Mouse (Mus musculus) forebrain, embryonic 12.5 days (tissue): ENCODE measurements at regions not wholly inside any gene's neighbourhood (a gene's known extent, or its start where the extent isn't known, plus 50 kb on each side); places are given as distances from the start of the nearest gene placed in this dataset.
A peak's percentile ranks its signal among the peaks of the same experiment; 100 is the strongest.

ENCODE experiments used
- ATAC-seq: fragments of 200-750 bp; cut with Nextera tagmentation; 2 replicates; pipeline ENCODE4 v1.8.0; 2017; ENCODE audit warnings: moderate TSS enrichment; ENCODE audit not compliant: low FRiP score
- H3K27ac ChIP-seq: fragments of 300-500 bp; sonication (generic); 2 replicates; pipeline ENCODE4 v1.5.1; 2016; ENCODE audit warnings: mild to moderate bottlenecking
- H3K27me3 ChIP-seq: fragments of 300-500 bp; sonication (generic); 2 replicates; pipeline ENCODE4 v1.6.1; 2016; ENCODE audit warnings: mild to moderate bottlenecking
- H3K36me3 ChIP-seq: fragments of 300-500 bp; sonication (generic); replicated peaks from 2 replicates; pipeline ENCODE4 v1.6.1; 2016; ENCODE audit warnings: mild to moderate bottlenecking
- H3K4me1 ChIP-seq: fragments of 300-500 bp; sonication (generic); 2 replicates; pipeline ENCODE4 v1.6.1; 2016
- H3K4me2 ChIP-seq: fragments of 300-500 bp; sonication (generic); 2 replicates; pipeline ENCODE4 v1.6.1; 2016; ENCODE audit warnings: mild to moderate bottlenecking, moderate library complexity
- H3K4me3 ChIP-seq: fragments of 300-500 bp; sonication (generic); replicated peaks from 2 replicates; pipeline ENCODE4 v1.5.1; 2016; ENCODE audit warnings: mild to moderate bottlenecking
- H3K9ac ChIP-seq: fragments of 300-500 bp; sonication (generic); 2 replicates; pipeline ENCODE4 v1.6.1; 2016; ENCODE audit warnings: mild to moderate bottlenecking
- H3K9me3 ChIP-seq: fragments of 300-500 bp; sonication (generic); 2 replicates; pipeline ENCODE4 v1.6.1; 2016
- WGBS: fragments of 180-500 bp; shearing (Covaris S2); methylation state at CpG from one replicate; pipeline ENCODE4 v1.1.7; 2016; 5-methylcytosine and 5-hydroxymethylcytosine counted together

DNA sequence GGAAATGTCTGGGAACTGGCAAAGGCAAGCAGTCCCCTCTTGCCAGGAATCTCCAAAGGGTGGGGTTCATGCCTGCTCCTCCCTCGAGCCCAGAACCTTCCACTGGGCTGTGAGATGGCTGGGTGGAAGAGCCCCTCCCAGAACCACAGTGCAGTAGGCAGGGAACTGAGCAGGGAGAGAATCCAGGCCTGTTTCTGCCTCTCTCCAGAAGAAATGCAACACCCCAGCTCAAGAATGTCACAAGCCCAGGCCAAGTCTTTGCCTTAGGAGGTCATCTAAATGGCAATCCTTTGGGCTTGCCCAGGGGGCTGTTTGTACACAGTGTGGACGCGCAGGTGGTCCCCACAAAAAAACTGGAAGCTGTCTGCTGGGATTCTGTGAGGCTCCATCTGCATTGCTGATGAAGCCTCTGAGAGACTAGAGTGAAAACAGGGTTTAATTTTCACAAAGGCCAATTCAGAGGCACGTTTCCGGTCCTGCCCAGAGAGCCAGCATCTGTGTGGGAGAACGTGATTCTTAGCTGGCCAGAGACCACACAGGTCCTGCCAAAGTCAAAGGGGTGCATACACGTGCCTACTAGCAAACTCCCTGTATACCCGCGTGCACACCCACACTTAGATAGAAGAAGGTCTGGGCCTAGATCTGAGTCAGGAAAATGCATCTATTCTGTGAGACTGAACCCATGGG, 129.0 kb downstream of the Hmg20a start:
- Histone ChIP-seq H3K4me2 (no peak overlapping the region), H3K36me3 (no peaks in the 10 kb centered on the region), H3K9ac (no peak overlapping the region), H3K4me3 (no peak overlapping the region), H3K4me1 (peaks cover 15% of the 10 kb centered on the region), H3K9me3 (no peaks in the 10 kb centered on the region), H3K27me3 (peaks cover 11% of the 10 kb centered on the region; the same call in 1 of the 2 replicates), H3K27ac (no peak overlapping the region)
- ATAC-seq = no peak
- 47% methylated on average over 9 of the region's 9 CpGs for WGBS

DNA sequence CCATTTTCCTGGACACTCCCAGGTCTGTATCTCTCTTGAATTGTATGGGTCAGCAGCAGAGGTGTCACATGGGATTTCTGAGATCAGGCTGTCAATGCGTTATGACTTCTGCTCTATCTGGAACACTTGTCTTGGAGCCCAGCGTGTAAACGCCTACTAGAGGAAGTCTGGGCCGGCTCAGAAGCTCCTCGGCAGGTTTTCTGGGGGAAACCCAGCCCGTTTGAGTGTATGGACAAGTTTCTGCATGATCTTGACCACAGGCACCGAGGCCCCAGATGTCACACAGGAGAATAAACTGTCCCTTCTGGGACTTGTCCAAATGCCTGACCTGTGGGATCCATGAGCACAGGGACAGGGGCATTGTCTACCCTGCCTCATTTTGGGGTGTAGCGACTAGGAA, 131.4 kb downstream of the Hmg20a start:
- H3K36me3 ChIP-seq = no peaks in the 10 kb centered on the region
- H3K4me3 ChIP-seq = no peak overlapping the region
- peaks cover 21% of the 10 kb centered on the region; the same call in 1 of the 2 replicates for H3K27me3 ChIP-seq
- no peak overlapping the region for H3K27ac ChIP-seq
- 75% methylated on average over 8 of the region's 8 CpGs for WGBS
- peaks cover 30% of the 10 kb centered on the region for H3K4me1 ChIP-seq
- no peak overlapping the region for H3K4me2 ChIP-seq
- no peak for ATAC-seq
- H3K9me3 ChIP-seq = no peaks in the 10 kb centered on the region
- no peak overlapping the region for H3K9ac ChIP-seq

DNA sequence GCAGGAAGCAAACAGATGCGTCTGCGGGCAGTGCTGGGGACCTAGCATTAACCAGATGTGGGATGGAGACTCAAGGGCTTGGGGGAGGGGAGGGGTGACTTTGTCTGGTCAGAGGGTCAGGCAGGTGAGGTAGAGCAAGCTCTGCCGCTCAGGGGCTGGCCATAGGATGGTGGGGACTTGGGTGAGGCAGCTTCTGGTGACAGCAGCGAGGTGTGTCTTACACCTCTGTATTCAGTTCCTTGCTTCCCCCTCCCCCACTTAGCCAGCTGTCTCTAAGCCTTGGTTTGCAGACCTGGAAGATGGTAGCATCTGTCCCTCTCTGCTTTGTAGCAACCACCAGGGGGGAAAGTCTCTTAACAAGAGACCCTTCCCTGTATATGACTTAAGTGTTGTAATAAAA, 131.8 kb downstream of the Hmg20a start:
- no peak for ATAC-seq
- Histone ChIP-seq H3K9ac (no peak overlapping the region), H3K4me2 (no peak overlapping the region), H3K27ac (no peak overlapping the region), H3K4me1 (peaks cover 30% of the 10 kb centered on the region), H3K9me3 (no peaks in the 10 kb centered on the region), H3K27me3 (peaks cover 21% of the 10 kb centered on the region; the same call in 1 of the 2 replicates), H3K36me3 (no peaks in the 10 kb centered on the region), H3K4me3 (no peak overlapping the region)
- 57% methylated on average over 4 of the region's 4 CpGs for WGBS

DNA sequence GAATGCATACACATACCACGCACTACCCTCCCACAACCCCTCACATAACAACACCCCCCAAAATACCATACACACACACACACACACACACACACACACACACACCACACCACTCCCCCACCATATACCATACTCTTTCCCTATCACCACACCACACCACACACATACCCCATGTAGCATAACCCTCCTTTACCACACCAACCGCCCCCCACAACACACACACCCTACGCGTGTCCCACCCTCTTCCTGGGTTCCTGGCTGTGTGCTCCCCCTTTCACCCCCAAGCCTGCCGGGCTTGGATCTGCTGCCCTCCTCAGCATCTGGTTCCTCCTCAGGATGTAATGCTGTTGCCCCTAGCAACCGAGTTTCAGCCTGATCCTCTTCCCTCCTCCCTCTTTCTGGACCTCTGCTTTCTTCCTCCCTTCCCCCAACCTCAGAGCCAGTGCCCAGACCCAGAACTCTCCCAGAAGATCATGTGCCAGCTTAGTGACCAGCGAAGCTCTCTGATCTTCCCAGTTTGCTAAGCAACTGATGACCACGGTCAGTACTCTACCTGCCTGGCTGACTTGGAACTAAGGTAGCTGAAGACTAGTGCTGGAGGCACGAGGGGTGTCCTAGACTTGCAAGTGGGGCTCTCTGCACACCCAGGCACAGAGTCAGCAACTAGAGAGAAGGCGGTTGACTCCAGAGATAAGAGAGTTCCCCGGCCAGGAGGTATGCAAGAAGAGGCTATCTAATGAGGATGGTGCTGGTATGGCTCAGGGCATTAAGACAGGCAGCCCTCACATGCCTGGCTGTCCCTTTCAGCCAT, 133.2 kb downstream of the Hmg20a start:
- peaks cover 30% of the 10 kb centered on the region for H3K4me1 ChIP-seq
- peaks cover 34% of the 10 kb centered on the region for H3K27me3 ChIP-seq
- H3K4me2 ChIP-seq = no peak overlapping the region
- no peak overlapping the region for H3K27ac ChIP-seq
- ATAC-seq = peak; percentile 27; the same call in 1 of the 2 replicates
- WGBS = 60% methylated on average over 11 of the region's 11 CpGs
- no peaks in the 10 kb centered on the region for H3K36me3 ChIP-seq
- H3K9me3 ChIP-seq = no peaks in the 10 kb centered on the region
- H3K9ac ChIP-seq = no peak overlapping the region
- no peak overlapping the region for H3K4me3 ChIP-seq

DNA sequence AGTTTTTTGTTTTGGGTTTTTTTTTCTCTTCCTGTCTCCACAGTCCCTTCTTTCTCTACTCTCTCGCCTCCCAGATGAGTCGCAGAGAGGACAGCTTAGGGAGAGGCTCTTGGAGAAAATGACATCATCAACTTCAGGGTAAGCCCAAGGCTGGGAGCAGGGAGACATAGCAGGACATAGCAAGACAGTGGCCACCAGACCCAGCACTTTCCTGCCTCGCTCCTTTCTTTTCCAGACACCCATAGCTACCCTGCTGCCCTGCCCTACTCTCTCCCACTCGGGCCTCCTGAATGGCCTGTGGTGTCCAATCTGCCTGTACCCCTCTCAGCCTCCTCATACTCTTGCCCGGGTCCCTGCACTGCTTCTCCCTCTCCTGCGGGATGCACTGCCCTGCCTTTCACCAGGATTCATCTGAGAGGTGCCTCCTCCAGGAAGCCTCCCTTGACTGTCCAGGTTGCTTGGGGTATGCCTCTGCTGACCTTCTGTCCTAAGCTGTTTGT, 133.8 kb downstream of the Hmg20a start:
- H3K4me2 ChIP-seq = no peak overlapping the region
- no peaks in the 10 kb centered on the region for H3K36me3 ChIP-seq
- no peak overlapping the region for H3K27ac ChIP-seq
- H3K27me3 ChIP-seq = peaks cover 41% of the 10 kb centered on the region
- H3K4me3 ChIP-seq = no peak overlapping the region
- WGBS = 69% methylated on average over 6 of the region's 6 CpGs
- peaks cover 33% of the 10 kb centered on the region for H3K4me1 ChIP-seq
- H3K9me3 ChIP-seq = no peaks in the 10 kb centered on the region
- H3K9ac ChIP-seq = no peak overlapping the region
- ATAC-seq = no peak

DNA sequence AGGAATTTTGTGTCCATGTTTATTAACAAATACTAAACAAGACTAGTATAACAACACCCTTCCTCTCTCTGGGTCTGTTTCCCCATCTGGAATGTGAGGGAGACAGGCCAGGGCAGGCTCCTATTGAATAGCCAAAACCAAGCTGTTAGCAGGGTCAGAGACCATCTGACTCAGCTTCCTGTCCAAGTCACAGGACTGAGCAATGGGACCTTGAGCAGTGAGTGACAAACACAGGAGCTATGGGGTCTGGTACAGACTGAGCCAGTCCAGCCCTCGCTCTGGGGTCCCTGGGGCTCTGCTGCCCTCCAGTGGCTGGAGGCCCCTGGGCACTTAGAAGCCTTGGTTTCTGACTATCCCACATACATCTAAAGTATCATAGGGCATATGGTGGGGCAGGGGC, 134.4 kb downstream of the Hmg20a start:
- peak; percentile 66 for ATAC-seq

DNA sequence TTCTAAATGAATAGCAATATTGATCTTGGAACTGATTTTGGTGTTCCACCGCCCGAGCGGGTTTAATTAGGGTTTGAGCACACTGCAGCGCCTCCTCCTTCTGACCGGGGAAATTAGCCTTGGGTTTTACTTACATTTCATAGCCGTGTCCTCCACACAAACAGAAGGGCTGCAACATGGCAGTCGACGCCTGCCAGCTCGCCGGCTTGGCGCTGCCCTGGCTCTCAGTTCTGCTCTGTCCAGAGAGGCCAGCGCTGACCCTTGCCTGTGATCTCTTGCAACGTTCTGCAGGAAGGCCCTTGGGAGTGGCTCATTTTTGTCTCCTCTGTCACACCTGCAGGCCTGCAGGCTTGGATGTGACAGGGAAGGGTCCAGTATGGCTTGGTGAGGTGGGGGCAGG, 135.2 kb downstream of the Hmg20a start:
- 51% methylated on average over 13 of the region's 13 CpGs for WGBS
- Histone ChIP-seq H3K4me3 (no peak overlapping the region), H3K4me2 (no peak overlapping the region), H3K9me3 (no peaks in the 10 kb centered on the region), H3K36me3 (no peaks in the 10 kb centered on the region), H3K9ac (no peak overlapping the region), H3K27me3 (peaks cover 48% of the 10 kb centered on the region), H3K27ac (no peak overlapping the region), H3K4me1 (peaks cover 30% of the 10 kb centered on the region)
- ATAC-seq = no peak; the same call in 1 of the 2 replicates

More for the DNA sequence above, 134.4 kb downstream of the Hmg20a start:
- Histone ChIP-seq H3K27me3 (peaks cover 45% of the 10 kb centered on the region), H3K9ac (no peak overlapping the region), H3K9me3 (no peaks in the 10 kb centered on the region), H3K4me3 (no peak overlapping the region), H3K27ac (no peak overlapping the region), H3K36me3 (no peaks in the 10 kb centered on the region), H3K4me2 (no peak overlapping the region), H3K4me1 (peaks cover 30% of the 10 kb centered on the region)
- 8% methylated on average over 1 of the region's 1 CpGs for WGBS

DNA sequence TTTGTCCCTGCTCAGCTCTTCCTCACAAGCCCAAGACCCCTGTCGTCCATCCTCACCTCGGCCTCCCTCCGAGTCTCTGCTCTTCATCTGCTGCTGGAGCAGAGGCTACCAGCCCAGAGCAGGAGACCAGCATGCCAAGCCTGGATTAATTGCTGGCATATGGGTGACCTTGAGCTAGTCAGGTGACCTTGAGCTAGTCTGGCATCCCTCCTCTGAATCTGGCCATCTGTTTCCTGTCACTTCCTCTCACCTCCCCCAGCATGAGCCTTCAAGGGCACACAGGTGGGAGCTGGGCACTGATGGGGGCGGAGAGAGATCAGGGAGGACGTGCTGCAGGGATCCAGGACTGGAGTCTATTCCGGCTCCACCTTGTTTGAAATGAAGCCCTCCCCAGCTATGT, 135.7 kb downstream of the Hmg20a start:
- Histone ChIP-seq H3K36me3 (no peaks in the 10 kb centered on the region), H3K9ac (no peak overlapping the region), H3K4me1 (peaks cover 31% of the 10 kb centered on the region), H3K9me3 (no peaks in the 10 kb centered on the region), H3K4me3 (no peak overlapping the region), H3K27ac (no peak overlapping the region), H3K27me3 (peaks cover 48% of the 10 kb centered on the region), H3K4me2 (no peak overlapping the region)
- WGBS = 57% methylated on average over 6 of the region's 6 CpGs
- ATAC-seq = no peak

DNA sequence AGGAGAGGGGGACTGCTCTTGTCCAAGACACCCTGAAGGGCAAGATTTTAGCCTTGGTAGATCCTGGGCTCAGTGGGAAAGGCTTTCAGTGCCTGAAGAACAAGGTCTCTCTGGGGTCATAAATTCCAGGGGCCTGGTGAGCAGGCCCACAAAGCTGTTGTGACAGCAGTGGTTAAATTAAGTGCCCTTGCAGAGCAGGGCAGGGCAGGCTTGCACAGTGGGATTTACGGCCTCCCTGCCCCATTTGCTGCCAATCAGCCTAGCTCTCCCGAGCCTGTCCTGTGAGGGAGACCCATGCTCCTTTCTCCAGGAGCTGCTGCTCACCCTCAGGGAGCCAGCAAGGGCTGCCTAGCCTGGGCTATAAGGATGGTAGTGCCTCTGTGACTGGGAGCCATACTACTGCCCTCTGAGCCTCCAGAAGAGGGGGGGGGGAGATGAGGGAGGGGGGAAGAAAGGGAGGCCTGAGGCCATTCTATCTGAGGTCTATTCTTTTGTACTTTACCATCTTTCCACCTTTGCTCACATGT, 141.3 kb downstream of the Hmg20a start:
- H3K27ac ChIP-seq = no peak overlapping the region

DNA sequence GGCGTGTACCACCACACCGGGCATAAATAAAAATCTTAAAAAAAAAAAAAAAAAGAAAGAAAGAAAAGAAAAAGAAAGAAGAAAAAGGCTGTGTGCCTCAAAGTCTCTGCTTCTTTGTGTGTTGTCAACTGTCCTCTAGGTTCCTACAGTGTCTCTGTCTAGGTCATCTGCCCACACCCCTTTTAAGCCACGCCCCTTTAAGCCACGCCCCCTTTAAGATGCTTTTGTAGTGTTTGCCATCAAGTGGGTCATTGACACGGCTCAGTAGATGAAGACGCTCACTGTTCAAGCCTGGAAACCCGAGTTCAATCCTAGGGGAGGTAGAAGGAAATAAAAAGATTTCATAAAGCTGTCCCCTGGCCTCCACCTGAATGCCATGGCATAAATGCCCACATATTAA, 144.0 kb downstream of the Hmg20a start:
- H3K27me3 ChIP-seq = peaks cover 22% of the 10 kb centered on the region
- 63% methylated on average over 7 of the region's 7 CpGs for WGBS

More for the DNA sequence above, 141.3 kb downstream of the Hmg20a start:
- Histone ChIP-seq H3K9me3 (no peaks in the 10 kb centered on the region), H3K4me3 (no peak overlapping the region), H3K4me1 (peaks cover 25% of the 10 kb centered on the region), H3K27me3 (peaks cover 43% of the 10 kb centered on the region), H3K36me3 (no peaks in the 10 kb centered on the region), H3K4me2 (no peak overlapping the region), H3K9ac (no peak overlapping the region)
- no peak for ATAC-seq
- WGBS = 11% methylated on average over 2 of the region's 2 CpGs

DNA sequence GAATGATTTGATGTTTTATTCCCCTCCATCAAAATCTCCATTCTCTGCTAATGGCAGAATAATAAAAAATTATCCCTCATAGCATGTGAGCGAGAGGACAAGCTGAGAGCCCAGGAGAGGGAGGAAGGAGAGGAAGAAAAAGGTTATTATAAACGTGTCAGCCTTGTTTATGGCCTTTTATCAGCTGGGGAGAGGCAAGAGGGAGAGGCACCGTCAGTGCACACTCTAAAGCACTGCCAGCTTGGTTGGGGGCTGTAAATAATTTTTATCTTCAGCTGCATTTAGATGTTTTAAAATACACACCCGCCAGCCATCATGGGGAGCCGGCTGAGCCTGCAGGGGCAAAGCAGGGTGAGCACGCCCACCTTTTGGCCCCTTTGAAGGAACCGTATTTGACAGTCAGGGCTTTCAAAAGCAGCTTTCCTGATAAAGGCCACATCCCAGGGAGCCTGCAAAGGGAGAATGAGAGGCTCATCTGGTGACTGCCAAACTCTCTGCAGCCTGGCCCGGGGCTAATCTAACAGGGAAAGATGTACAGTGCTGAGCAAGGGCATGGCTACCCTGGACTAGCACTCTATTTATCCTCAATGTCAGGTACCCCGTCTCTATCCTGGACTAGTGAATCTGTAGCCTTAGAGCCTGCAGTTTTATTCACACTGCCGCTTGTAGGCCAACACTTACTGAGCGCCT, 145.8 kb downstream of the Hmg20a start:
- peaks cover 15% of the 10 kb centered on the region; the same call in 1 of the 2 replicates for H3K27me3 ChIP-seq
- no peaks in the 10 kb centered on the region for H3K9me3 ChIP-seq
- WGBS = 11% methylated on average over 11 of the region's 11 CpGs
- no peak overlapping the region for H3K4me3 ChIP-seq
- peaks cover 17% of the 10 kb centered on the region for H3K4me1 ChIP-seq
- H3K27ac ChIP-seq = no peak overlapping the region
- H3K36me3 ChIP-seq = no peaks in the 10 kb centered on the region
- no peak overlapping the region for H3K4me2 ChIP-seq
- ATAC-seq = no peak
- H3K9ac ChIP-seq = no peak overlapping the region

More for the DNA sequence above, 144.0 kb downstream of the Hmg20a start:
- ATAC-seq = no peak
- Histone ChIP-seq H3K4me3 (no peak overlapping the region), H3K9ac (no peak overlapping the region), H3K4me2 (no peak overlapping the region), H3K27ac (no peak overlapping the region), H3K9me3 (no peaks in the 10 kb centered on the region), H3K36me3 (no peaks in the 10 kb centered on the region), H3K4me1 (peaks cover 19% of the 10 kb centered on the region)
